Mouse (Mus musculus) thymus, postnatal 36 days (tissue): ENCODE results near the gene Tmem72.
A peak's percentile ranks its signal among the peaks of the same experiment; 100 is the strongest.

Experiments used
- DNase-seq, 2 experiments: peaks; one replicate each; pipeline ENCODE4 v3.0.0; 2022; ENCODE audit warnings: mixed read lengths in 2 of 2

Gene Tmem72

DNA sequence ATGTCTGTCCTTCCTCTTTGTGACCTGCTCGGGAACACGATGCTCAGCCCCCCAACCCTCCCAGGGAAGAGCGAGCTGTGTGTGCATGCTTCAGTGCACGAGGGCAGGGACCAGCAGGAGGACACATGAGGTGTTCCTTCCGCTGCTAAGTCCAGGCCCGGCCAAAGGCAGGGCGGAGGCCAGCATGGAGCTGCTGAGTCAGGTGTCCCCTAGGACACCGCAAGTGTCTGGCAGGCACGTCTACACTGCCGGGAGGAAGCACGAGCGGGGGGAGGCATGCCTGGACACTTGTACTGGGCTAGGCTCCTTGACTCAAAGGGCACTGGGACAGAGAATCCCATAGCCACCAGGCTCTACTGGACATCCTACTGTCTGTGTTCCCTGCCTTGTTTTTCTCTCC lies 69.0 kb downstream of the Tmem72 start:
- no peak for DNase-seq

DNA sequence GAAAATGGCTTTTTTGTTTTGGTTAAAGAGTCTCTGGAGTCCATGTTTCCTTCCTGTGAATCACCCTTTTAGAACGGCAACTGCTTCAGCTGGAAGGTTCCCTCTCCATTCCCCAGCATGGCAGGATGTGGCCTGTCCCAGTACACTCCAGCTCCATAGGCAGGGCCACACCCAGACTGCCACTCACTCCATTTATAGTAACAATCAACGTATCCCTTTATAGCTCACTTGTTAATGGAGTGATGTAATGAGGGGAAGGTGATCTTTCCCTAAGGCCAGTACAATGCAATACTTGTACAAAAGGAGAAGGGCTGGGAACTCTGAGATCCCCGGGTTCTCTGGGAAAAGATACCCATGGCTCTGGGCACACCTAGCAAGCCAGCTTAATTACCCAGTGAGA lies 72.4 kb downstream of the Tmem72 start:
- DNase-seq, result no peak

DNA sequence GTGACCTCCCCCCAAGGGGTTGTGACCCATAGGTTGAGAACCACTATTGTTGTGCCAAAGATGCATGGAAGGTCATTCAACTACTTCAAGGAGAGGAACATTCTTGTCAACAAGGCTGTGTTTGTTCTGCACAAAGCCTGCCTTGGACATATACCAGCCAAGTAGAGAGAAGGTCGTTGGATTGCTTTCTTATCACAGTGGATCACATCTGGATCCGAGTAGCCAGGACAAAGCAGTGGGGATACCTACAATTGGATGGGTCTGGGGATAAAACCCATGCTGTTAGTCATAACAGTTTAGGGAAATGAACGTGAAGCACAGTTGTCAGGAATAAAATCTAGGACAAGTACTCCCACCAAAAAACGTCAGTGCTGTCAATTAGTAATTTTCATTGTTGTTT lies 72.8 kb downstream of the Tmem72 start:
- no peak for DNase-seq

DNA sequence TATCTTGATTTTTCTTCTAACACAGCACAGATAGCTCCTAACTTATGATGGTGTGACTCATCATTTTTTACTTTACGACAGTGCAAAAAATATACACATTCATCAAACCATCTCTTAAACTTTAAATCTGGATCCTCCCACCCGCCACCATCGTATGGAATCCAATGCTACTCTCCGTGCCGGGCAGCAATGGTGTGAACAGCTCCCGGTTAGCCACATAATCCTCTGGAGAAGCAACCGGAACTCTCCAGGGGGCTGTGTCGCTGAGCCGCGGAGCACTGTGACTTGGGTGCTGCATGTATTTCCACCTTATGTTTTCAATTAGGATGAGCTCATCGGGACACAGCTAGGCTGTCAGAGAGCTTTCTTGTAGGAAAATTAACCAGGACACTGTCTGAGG lies 73.8 kb downstream of the Tmem72 start:
- no peak for DNase-seq

DNA sequence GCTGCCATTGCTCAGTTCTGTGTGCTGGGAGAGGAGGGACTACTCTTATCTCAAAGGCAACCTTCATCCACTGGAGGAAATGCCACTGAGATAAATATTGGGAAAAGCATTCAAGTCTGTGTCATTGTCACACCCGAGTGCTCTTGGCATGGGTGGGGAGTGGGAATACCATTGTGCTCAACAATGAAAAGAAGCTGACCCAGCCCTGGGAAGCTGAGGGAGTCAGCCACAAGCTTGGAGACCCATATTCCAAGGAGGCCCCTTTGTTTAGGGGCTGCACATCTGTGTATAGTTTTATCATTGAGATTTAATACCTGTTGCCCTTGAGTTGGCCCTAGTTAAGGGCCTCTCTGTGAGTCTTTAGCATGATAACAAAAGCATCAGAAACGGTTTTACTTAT lies 77.0 kb downstream of the Tmem72 start:
- no peak for DNase-seq

DNA sequence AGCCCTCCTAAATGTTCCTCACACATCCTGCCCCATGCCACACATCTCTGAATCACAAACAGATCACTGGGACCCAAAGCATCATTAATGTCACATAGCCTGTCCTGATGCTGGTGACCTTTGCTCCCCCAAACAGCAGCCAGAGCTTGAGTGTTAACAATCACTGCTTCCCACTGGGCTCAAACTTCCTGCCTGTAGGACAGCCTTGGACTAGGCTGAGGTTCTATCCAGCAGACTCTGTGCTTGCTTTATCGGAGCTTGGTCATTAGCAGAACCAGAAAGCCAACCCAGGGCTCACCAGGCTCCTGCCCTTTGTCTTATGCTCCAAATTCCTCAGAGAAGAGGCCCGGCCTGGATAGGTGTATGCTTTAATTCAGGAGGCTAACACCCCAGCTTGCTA lies 77.8 kb downstream of the Tmem72 start:
- DNase-seq, result no peak

DNA sequence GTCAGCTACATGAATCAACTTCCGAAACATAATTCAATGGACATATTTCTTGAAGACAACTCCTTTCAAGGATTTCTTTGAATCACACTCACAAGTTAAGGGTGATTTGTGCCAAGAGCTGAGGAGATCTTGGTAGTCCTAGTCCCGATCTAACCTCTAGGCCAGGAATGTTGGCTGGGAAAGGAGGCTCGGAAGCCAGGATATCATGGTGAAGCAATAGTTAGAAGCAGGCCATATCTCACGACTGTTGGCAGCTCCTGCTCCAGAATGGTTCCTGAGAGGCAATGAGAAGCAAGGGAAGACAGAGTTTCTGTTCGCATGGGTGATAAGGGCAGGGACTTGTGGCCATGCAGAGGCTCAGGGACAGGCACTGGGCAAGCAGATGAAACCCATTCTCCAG lies 79.2 kb downstream of the Tmem72 start:
- no peak for DNase-seq

DNA sequence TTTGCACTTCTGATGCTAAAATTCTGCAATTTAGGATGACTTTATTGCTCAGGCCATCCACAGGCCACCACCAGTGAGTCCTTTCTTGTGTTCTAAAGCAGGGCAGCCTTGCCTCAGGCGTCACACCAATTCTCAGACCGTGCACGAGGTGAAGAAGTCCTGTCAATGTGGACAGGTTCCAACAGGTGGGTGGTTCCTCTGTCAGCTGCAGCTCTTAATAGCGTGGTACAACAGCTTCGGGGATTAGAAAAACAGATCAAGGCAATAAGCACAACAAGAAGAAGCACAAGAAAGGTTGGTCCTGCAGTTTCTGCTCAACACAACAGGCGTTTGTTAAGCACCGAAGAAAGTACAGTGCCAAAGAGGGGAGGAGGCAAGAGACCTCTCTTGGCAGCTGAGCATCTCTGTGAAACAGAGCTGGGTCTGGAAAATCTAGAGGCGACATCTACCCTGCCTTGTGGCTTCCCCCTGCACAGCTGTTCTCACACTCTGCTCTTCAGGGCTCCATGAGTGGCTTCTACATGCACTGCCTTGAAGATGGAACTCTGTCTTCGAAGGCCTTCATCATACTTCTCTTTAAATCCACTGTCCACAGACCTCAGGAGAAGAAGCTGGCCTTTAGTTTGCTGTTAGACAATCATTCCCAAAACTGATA lies 80.0 kb downstream of the Tmem72 start:
- no peak for DNase-seq

DNA sequence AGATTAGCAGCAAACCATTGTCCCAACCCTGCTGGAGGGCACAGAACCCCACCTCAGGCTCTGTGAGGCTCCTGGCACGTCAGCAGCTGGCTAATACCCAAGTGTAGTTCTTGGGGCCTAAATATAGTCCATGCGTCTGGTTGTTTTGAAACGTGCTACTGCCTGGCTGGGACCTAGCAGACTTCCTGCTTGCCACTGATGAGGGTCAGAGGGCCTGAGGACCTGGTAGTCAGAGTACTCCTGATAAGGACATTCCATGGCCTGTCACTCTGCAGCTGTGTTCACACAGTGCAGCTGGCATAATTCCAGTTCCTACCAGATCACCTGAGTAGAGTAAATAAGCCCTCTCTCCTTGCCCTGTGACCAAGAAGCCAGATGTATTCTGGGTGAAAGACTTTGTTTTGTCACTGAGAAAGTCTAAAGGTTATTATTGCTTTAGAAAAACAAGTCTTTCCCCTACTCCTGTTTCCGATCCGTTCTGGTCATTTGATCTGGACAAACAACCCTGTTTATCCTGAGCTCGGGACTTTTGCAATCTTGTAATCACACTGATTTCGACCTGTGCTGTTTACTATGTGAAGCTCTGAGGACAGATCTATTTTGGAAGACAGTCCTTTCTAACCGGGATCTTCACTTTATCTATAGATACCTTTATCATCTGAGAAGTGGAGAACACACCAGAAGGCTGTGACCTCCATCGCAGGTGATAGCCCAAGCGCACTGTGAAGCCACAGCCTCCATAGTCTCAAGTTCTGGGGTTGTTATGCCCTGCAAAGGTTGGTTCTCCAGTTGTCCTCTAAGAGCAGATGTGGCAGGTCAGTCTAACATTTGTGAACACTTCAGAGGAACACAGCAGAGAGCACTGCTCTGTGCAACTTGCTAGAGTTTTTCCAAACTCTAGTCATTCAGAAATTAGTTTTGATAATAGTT lies 81.2 kb downstream of the Tmem72 start:
- DNase-seq, result no peak

DNA sequence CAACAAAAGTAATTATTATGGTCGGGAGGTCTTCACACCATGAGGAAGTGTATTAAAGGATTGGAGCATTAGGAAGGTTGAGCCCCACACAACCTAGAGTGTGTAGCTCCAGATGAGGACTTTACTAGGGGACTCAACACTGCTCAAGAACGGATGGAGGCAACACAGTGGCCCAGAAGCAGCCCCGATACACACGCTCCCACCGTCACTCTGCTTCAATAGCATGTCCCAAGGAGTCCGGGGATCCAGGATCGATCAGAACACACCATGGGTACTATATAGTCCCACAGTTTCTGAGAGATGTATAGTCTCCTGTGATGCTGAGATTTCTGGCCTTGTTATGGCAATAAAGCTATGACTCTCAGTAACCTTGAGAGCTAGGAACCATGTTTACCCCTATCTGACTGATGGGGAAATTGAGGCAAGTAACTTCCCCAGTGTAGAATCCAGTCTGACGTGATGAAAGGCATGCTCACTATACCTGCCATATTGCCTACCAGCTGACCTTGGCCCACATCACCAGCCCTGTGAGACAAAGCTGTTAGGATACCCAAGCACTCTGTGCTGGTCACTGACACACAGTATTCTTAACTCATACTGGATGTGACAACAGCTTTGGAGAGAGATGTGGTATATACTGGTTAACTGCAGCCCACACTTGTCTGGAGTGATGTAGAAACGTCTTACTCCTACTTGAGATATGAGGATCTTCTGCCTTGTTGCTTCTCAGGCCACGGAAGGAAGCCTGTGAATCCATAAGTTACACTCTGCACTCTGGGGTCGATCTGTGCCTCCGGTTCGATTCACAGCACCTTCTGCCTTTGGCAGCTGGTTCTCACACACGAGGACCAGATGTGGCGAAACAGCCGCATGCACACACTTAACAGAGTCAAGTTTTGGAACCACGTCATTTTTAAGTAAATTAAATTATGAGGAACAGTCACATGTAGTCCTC lies 82.7 kb downstream of the Tmem72 start:
- no peak for DNase-seq

DNA sequence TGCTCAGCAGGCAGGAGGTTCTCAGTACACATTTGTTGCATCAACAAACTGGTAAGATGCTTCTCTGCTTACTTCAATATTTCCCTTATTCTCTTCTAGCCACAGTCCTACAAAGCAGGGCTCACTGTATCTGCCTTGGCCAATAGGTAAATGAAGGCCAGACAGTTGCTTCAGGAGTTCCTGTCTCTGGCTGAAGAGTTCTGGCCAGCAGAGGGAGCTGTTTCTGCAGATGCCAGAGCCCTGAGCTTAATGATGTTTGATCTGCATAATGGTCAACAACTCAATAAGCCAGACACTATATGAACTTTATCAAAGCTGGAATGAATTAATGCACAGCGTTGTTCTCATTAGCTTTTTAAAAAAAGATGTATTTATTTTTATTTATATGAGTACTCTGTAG lies 84.6 kb downstream of the Tmem72 start:
- DNase-seq, result peak; percentile 61 to 69

DNA sequence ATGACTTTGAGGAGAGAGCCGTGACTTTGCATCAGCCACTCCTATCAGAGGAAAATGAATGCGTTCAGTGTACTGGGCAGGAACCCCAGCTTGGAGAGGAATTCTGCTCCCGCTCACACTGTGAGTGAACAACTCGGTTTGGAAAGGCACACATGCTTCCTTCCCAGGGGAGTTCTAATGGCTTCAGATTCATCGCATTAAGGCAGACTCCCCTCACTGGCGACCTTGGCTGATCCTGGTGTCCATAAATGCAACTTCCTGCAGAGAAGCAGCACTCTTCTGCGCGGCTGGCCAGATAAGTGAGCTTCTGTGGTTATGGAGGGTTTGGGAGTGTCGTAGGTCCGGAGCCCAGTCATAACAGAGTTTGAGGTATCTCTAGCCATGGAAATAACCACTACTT lies 86.9 kb downstream of the Tmem72 start:
- no peak for DNase-seq
